Mouse (Mus musculus) cerebellum, postnatal 14 days (tissue): ENCODE results near the gene Ghrhr.

Experiments used
- DNase-seq, 2 experiments: peaks; one replicate each; pipeline ENCODE4 v3.0.0; 2021; ENCODE audit warnings: mixed read lengths in 2 of 2

The Ghrhr gene

DNA sequence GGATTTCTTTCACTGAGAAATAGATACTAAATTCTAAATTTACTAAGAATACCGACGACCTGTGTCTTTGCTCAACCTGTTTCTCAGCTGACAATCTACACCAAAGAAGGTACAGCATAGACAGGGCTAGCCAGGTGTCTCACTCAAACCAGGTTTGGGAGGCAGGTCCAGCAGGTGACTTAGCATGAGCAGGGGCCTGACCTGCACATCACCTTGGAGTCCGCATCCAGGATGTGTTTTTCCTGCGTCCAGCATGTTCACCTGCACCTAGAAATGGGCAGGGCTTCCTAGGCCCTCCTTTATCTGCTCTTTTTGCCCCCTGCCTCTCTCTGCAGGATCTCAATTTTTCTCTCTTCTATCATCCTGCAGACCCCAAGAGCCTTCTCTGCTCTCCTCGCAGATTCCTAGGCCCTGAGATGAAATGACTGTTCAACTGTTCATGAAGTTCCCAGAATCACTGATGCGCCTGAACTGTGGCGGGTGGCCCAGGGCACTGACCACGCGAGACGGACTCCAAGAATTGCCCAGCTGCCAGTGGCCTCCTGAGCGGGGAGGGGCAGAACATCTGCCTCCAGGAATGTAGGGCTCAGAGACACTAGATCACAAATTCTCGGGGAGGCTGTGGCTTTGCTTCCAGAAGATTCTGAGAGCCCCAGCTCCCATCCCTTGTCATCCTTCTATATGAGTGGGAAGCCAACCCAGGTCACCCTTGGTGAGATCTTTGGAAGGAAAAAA is 22.2 kb upstream of the Ghrhr start:
- DNase-seq: no peak

DNA sequence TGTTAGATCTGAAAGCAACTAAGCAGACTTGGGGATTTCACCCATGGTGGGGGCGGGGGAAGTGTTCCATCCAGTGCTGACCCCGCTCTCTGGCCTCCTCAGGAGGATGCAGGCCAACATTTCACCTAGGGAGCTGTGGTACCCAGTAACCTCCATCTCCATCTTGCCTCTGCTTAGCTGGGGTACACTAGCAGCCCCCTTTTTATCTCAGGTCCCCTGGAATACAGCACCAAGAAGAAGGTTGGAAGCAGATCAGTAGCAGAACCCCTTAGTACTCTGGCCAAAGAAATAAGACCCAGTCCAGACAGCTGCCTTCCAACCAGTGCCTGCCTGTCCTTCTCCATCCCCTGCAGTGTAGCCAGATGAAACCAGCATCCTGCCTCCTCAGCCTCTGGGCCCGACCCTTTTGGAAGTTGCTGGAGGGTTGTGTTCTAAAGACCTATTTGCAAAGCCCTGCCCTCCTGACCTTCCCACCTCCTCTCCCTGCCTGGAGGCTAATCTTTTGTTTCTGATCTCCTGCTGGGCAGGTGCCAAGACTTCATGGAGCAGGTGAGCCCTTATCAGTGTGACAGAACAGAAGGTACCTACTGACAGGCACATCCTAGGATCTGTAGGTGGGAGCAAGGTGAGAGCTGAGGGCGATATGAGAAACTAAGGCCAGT is 21.5 kb upstream of the Ghrhr start:
- no peak for DNase-seq

DNA sequence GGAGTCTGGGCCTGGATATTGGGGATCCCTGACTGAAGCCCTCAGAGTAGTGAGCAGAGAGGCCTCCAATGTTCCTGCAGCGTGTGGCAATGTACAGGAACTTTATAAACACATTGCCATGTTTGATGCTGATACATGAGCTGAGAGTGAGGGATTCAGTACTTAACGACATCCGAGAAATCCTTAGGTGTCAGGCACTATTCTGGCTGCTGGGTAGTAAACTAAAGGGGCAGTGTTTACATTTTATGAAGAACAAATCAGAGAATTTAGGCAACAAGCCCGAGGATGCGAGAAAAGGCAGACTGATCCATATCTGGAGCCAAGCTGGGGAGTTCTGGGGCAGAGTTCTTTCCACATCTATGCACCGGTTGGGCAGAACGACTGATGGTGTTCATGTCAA is 20.5 kb upstream of the Ghrhr start:
- DNase-seq: no peak

DNA sequence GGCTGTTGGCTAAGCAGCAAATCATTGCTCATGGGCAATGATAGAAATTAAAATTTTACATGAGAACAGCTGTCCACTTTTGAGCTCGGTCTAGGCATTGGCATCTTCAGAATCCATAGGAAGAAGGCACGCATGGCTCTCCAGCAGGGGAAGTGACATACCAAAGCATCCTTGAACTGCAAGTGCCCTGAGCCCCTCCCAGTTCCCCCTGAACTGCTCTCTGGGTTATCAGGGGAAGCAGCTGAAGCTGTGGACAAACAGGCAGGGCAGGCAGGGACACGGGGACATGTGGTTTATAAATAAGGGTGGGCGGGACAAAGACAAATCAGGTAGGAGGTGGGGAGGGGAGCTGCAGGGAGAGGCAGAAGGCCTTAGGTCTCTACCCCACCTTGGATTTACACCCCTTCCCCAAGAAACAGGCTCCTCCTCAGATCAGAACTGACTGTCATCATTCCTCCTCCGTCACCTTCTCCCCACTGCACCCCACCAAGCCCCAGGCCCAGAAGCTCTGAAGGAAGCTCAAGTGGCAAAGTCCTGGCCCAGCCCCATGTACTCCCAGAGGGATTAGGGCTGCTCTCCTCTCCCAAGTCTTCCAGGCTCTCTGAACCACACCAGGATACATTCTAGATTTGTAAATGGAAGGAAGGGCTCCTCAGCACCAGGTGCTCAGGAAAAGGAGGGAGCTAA is 19.9 kb upstream of the Ghrhr start:
- DNase-seq: no peak

DNA sequence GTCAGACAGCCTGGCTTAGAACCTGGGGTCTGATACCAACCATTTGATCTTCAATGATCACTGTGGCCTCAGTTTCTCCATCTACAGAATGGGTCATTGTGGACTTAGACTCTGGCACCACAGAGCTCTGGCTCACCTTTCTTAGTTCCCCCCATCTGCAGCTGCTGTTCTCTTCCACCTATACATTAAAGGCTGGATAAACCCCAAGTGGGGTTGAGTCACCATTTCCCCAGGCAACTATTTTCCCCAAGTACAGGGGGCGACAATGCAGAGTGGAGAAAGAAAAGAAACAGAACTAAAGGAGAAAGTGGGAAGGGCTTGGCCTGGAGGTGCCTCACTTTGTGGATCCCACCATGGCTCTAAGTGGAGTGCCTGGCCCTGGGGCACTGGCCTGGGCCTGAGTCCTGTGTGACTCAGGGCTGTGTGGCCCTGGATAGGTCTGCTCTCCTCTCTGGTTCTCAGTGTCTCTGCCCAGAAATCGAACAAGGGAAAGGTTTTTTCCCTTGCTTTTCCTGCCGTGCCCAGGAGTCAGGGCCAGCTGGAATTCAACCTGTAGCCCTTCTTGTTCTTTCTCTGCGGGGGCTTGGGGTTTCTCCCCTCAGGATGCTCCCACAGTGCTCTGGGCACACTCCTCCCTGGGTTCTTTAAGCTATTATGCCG is 19.0 kb upstream of the Ghrhr start:
- DNase-seq: no peak

DNA sequence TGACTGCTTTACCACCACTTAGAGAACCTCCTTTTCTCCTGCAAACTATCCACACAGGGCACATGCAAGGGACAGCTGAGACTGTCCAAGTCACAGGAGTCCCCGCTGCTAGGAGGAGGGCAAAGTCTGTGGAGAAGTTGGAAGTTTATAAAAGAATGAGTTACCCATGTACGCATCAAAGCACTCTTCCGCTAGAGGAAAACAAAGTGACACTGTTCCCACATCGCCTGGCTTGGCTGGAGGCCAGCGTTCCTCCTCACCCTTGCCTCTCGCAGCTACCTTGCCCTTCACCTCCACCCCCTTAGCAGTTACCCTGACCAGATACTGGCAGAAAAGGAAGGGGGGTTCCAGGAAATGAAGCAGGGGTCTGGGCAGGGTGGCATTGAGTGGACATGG is 18.5 kb upstream of the Ghrhr start:
- DNase-seq: no peak

DNA sequence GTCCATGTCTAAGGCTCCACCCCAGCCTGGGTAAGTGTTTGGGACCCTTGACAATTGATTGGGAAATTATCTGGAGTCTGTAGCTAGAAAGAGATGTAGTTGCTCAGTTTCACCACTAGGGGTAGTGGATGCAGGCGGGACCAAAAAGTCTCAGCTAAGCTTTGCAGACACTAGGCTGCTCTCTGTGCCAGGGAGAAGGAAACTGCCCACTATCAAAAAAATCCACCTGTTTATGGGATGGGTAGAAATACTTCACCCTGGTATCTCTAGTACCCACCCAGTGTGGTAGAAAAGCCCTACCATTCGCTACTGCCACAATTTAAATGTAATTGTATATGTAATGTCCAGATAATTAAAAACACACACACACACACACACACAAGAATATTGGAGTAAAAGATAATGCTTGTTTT is 17.4 kb upstream of the Ghrhr start:
- DNase-seq: peak in 1 of 2 experiments; percentile 26

DNA sequence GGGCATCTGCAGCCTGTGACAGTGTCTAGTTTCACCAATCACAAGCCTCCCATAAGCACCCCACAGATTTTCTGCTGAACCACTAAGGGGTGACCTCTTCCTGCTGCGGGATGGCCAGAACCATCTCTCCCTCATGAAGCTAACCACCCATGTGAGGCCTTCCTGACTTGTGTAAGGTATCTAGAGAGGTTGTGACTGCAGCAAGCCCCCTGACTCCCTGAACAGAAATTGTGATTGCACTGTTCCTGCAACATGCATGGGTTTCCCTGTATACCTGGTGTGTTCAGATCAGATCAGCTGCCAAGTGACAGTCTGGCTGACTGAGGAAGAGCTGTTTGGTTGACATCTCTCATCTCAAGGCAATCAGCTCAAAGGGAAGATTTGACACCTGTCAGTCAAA is 13.4 kb upstream of the Ghrhr start:
- DNase-seq: no peak

DNA sequence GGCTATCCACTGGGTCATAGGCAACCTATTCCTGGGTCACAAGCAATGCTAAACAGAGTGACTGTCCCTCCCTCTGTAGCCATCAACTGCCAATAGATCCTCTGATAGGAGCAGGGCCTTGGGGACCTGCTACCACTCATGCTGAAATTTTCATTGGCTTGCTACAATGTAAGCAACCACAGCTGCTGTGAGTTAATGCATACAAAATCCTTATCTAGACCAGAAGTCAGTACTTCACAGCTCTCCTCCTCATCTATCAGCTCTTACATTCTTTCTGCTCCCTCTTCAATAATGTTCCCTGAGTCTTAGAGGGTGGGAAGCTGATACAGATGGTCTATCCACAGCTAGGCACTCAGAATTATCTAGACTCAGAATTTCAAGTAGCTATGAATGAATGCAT is 9.0 kb upstream of the Ghrhr start:
- no peak for DNase-seq

DNA sequence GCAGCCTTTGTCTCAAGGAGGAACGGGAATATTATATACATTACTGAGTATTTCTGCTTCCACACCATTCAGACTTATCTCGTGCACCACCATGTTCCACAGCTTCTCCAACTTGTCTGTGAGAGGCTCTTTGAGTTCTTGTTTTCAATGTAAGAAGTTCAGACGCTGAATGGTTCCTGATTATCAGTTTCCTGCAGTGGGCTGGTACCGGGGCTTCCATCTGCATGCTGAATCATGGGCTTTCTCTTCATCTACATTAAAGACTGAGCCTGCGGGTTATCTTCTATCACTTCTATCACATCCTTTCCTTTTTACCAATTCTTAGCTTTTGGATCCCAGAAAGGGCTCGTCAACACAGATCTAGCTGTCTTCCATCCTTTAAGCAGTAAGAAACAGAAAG is 5.3 kb upstream of the Ghrhr start:
- no peak for DNase-seq

DNA sequence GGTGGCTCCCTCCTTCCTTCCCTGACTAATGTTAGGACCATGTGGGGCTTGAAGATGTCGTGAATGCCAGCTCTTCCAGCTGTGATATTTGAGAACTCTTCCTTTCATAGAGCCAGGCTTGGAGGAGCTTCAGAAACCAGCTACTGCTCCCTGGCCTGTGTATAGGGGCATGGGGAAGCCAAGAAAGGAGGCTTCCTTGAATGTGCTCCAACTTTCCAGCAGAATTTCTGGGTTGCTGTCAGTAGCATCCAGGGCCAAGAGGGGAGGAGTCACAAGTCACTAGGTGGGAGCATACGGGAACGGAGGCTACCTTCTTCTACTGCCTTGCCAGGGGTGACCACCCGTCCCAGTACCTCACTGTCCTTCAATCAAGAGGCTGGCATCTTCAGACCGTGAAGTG is 416 bp downstream of the Ghrhr start:
- DNase-seq: no peak

DNA sequence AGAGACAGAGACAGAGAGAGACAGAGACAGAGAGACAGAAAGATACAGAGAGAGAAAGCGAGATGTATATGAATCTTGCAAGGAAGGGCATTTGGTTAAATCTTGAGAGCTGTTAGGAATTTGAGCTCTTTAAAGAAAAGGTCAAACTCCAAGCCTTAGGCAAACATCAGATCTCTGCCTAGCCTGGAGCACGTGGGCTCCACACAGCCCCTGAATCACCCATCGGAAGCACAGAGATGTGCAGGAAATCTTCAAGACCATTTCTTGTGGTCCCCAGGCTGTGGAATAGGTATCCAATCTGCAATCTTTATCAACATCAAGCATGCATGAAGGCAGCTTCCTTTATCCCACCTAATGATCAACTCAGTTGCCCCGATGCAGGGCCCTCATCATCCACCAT is 1.4 kb downstream of the Ghrhr start:
- DNase-seq: no peak

DNA sequence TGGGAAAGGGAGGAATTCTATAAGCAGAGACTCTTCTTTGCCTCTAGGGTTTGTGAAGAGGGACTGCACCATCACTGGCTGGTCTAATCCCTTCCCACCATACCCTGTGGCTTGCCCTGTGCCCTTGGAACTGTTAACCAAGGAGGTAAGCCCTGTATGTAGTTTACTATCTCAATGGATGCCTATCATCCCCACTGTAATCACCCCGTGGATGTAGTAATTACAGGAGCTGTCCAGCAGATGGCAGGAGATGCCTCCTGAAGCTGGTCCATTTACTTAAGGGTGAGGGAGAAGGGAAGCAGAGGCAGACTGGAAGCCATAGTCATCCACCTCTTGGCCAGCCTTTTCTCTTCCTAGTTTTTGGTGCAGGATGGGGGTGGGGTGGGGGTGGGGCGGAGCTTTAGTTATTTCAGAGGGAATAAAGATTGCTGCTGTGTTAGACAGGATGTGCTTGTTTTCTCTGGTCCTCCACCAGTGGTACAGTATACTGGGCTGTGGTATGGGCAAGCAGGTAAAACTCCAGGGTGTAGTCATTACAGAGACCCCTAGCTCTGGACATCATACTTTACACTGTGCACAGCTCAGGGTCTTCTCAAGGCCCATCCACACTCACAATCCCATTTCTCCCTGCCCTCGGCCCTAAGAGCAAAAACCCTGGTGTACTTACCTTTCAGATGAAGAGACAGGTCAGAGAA is 3.7 kb downstream of the Ghrhr start:
- DNase-seq: peak; percentile 78

DNA sequence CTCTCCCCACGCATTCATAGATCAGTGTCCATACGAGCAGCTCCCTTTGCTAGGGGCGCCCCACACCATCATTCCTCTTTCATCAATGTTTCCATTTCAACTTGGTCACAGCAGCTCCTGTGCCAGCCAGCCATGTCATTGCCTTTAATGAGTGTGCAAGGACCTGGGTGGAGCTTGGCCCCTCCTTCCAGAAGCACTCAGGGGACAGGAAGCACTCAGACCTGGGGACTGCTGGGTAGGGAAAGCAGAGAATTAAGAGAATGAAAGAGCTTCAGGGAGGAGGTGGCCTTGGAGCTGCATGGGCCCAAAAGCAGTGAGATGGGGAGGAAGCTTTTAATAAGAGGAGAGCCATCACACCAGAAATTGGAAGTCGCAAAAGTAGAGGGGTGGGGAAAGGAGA is 5.9 kb downstream of the Ghrhr start:
- DNase-seq: no peak

DNA sequence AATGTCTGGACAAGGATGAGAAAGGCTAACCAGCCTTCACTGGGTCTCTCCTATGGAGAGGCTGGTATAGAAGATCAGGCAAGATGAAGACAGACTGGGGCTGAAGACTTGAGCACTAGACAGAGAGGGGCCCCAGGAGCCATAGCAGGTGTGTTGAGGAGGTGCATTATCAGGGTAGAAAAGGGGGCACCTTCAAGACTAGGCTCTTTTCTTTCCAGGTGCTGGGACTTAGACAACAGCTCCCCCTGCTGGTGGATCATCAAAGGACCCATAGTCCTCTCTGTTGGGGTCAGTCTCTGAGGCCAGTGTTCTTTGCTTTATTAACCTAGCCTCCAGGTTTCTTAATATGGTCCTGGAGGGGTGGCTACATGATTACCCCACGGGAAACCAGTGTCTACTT is 7.8 kb downstream of the Ghrhr start:
- DNase-seq: peak; percentile 81 to 88

DNA sequence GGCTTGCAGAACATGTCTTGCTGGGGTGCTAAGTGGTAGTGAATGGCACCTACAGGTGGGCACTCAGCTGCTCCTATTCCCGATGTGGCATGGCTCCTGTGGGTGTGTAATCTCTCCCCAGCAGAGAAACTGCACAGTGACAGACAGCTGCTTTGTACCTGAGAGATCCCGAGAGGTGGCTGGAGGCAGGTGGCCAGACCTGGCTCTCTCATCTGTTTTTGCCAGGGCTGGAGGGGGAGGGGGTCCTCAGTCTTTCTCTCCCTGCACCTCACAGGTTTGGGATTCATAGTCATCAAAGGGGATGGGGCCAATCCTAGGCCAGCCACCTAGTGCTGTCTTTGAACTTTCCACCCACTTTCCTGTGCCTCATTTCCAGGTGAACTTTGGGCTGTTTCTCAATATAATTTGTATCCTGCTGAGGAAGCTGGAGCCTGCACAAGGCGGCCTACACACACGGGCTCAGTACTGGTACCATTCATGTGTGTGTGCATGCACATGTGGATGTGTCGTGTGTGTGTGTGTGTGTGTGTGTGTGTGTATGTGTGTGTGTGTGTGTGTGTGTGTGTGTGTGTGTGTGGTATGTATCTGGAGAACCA is 8.4 kb downstream of the Ghrhr start:
- DNase-seq: no peak

DNA sequence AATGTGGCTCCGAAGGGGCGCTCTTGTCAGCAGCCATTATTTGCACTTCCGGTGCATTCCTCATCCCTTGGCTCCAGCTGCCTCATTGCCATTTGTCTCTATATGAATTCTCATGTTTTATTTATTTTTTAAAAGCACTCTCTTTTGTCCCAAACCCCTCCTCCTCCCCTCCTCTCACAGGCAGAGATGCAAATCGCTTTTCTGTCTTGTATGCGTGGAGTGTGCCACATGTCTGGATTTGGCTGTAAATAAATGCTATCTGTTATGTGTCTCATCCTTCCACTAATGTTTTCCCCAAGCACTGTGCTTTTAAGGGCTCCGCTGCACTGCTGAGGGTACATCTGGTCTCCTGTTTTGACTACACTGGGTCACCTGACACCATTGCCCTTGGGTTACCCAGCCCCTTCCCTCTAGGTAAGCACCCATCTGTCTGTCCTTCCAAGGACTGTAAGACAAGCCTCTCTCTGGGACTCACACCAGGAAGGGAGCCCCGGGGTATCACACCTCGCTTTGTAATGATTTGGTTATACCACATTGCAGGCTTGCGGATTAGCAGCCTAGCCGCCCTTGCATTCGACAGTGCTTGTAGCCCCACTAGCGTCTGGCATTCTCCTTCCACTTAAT is 12.6 kb downstream of the Ghrhr start:
- no peak for DNase-seq

DNA sequence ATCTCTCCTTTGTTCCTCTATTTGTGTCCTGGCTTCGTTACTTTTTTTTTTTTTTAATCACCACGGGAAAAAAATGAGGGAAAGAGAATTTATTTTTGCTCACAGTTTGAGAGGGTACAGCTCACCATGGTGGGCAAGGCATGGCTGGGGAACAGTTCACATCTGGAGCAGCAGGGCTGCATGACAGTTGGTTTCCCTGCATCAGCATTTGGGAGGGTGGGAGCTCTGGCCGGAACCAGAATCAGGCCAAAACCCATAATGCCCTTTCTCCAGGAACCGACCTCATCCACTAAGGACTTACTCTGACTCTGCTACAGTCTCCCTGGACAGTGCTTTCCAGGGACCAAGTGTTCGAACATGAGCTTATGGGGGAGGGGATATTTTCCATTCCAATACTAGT is 13.2 kb downstream of the Ghrhr start:
- no peak for DNase-seq

DNA sequence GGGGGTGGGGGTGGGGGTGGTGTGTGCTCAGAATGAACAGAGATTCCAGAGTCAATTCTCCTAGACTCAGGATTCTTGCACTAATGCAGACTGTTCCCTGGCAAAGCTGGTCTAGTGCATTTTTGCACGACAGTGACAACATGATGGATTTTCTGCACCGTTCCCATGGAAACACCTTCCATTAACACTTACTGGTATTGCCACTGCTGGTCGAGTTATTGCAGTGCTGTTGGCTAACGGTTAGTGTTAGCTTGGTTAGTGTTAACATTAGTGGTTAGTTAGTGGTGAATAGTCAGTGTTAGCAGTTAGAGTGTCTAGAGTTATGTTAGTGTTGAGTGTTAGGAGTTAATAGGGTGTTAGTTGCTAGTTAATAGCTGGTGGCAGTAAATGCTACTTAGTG is 15.7 kb downstream of the Ghrhr start:
- no peak for DNase-seq

DNA sequence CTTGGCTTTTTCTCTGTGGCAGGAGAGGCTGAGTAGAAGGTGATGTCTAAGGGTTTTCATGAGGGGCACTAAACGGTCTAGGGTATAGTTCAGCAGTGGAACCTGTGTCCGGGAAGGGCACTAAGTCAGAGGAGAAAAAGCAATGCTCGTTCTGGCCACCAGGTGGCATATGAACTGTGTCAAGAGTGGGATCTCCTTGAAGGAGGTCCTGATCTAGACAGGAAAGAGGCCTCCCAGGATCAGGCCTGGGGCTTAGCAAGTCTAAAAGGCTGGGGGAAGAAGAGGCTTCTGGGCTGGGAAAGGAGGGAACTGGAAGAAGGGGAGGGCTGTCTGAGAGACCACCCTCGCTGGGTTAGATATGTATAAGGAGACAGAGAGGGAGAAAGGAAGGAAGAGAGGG is 16.4 kb downstream of the Ghrhr start:
- DNase-seq: peak; percentile 93 to 97

DNA sequence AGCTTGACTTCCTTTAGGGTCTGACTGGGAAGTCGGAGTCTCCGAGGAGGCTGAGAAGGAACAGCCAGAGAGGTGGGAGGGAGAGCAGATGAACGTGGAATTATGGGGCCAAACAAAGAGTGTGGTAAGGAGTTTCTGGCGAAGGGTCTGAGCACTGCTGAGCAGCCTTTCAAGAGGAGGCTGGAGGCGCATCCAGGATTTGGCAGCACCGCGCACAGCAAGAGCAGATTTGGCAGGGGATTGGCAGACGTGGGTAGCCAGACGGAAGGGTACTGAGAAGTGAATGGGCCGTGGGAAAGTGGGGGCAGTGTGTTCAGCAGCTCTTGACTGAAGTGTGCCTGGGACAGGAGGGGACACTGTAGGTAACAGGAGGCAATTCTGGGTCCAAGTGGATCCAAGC is 18.8 kb downstream of the Ghrhr start:
- peak; percentile 86 to 89 for DNase-seq

DNA sequence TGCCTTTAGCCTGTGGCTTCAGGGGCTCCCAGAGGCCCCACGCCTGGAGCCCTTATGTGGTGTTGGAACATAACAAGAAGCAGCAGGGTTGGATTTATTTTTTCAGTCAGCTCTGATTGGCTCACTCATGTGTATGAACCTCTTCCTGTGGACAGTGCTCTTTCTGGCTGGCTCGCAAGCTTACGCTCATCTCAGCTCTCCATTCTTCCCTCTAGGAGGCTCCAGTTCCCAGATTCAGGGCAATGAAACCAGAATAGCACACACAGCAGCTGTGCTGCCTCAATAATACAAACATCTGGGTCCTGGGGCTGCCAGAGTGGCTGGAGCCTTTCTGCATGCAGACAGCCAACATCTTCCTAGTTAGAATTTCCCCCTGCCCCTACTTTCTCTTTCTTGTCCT is 20.1 kb downstream of the Ghrhr start:
- peak; percentile 60 for DNase-seq
